Mouse (Mus musculus) kidney, adult 2 months (tissue): ENCODE measurements around the gene Susd3. TPM values are rescaled to one million over a fixed set of nuclear protein-coding genes. Genes with fewer than 3 reads are reported as not detected.

Experiments used
- DNase-seq: peaks from one replicate; pipeline ENCODE4 v3.0.0; 2021
- H3K27ac ChIP-seq: fragments of 200-500 bp; 2 replicates; pipeline ENCODE4 v1.5.1; 2012; ENCODE audit warnings: low read depth, low read length, control low read depth, inconsistent platforms; ENCODE audit not compliant: insufficient read depth
- H3K27me3 ChIP-seq: fragments of 200-500 bp; replicated peaks from 2 replicates; pipeline ENCODE4 v1.6.1; 2012; ENCODE audit warnings: mild to moderate bottlenecking, moderate library complexity, low read length, inconsistent platforms; ENCODE audit not compliant: control insufficient read depth, insufficient read depth
- H3K36me3 ChIP-seq: fragments of 200-500 bp; 2 replicates; pipeline ENCODE4 v1.6.1; 2012; ENCODE audit warnings: mild to moderate bottlenecking, moderate library complexity, low read length, inconsistent platforms; ENCODE audit not compliant: control insufficient read depth, insufficient read depth
- H3K4me1 ChIP-seq: fragments of 200-500 bp; 2 replicates; pipeline ENCODE4 v1.6.1; 2011; ENCODE audit warnings: low read length; ENCODE audit not compliant: control insufficient read depth, insufficient read depth
- H3K4me3 ChIP-seq: fragments of 200-500 bp; 2 replicates; pipeline ENCODE4 v1.5.1; 2011; ENCODE audit warnings: mild to moderate bottlenecking, low read depth, low read length, control low read depth; ENCODE audit not compliant: insufficient read depth
- CTCF ChIP-seq: fragments of 200-500 bp; conservative IDR thresholded peaks from 2 replicates; pipeline ENCODE4 v1.5.1; 2011; ENCODE audit warnings: low read depth, mild to moderate bottlenecking, control low read depth, low read length, moderate library complexity, mixed read lengths; ENCODE audit not compliant: insufficient read depth, insufficient read length
- POLR2A ChIP-seq: fragments of 200-500 bp; IDR thresholded peaks from one replicate; pipeline ENCODE4 v1.6.1; 2011; ENCODE audit warnings: low read depth, low read length, control low read depth
- WGBS: fragments of 180-500 bp; shearing (Covaris S2); methylation state at CpG from one replicate; pipeline ENCODE4 v1.1.7; 2018; 5-methylcytosine and 5-hydroxymethylcytosine counted together
- polyA plus RNA-seq: library from polyadenylated mRNA; depleted of rRNA; stranded (reverse); fragments of >200 nt; gene quantifications from 2 replicates; pipeline ENCODE4 v1.2.3, GENCODE M21; 2012

Susd3 gene
- polyA plus RNA-seq, 1 experiment = 50.1 TPM

DNA sequence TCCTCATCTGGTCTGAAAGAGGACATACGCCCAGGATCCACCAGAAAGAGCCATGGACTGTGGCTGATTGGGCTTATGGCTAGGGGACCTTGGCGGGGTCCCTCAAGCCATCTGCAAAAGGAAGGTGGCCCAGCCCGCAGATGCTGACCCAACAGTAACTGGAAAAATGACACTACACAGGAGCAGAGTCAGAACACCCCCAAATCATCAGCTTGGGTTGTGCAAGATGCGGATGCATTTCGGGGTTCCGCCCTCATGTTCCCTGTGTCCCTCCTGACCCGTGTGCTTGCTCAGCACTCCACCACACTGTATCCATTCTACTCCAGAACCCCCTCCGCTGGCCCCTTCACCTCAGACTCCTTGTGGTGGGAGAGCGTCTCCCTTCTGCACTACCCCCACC, 49.8 kb downstream of the Susd3 start:
- Histone ChIP-seq H3K27me3 (no peaks in the 10 kb centered on the region), H3K36me3 (no peaks in the 10 kb centered on the region), H3K4me3 (no peak overlapping the region), H3K27ac (no peak overlapping the region), H3K4me1 (no peaks in the 10 kb centered on the region)
- WGBS = 93% methylated on average over 9 of the region's 9 CpGs
- TF ChIP-seq CTCF (no peak), POLR2A (no peak)
- DNase-seq = no peak

DNA sequence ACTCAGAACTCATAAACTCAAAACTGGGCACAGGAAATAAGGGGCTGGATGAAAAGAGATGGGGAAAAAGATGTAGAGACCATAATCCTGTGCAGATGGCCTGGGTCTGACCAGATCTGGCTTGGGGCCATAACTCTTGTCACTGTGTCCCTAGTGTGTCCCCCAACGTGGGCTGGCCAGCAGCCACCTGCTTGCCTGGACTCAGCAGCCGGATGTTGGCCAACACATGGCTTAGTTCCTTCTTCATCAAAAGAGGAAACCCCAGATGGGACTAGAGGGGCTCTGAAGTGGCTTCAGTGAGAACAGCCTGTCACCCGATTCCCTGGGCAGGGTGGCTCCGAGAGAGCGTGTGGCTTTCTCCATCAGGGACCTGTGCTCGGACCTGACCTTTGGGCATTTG, 51.7 kb downstream of the Susd3 start:
- no peaks in the 10 kb centered on the region for H3K27me3 ChIP-seq
- no peak for TF ChIP-seq POLR2A
- no peak for TF ChIP-seq CTCF
- 61% methylated on average over 6 of the region's 6 CpGs for WGBS
- no peaks in the 10 kb centered on the region for H3K36me3 ChIP-seq
- H3K4me1 ChIP-seq = peaks cover 14% of the 10 kb centered on the region
- no peak overlapping the region for H3K27ac ChIP-seq
- H3K4me3 ChIP-seq = no peak overlapping the region
- DNase-seq = peak; percentile 32

DNA sequence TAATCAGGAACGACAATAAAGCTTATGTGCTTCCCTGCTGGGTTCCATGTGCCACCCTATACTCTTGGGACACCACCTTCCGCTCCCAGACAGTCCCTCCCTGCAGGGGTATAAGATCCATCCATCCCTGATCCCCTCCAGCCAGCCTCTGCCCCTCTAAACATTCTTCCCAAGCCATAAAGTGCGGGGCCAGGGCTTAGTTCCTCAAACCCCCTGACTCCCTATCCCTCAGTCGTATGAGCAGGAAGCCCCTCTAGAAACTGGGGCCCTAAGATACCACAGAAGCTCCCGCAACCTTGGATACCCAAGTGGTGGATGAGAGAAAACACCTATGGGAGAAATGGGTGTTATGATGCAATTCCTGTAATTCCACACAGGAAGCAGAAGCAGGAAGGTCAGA, 52.3 kb downstream of the Susd3 start:
- peaks cover 20% of the 10 kb centered on the region for H3K4me1 ChIP-seq
- 80% methylated on average over 5 of the region's 5 CpGs for WGBS
- H3K27me3 ChIP-seq = no peaks in the 10 kb centered on the region
- no peaks in the 10 kb centered on the region for H3K36me3 ChIP-seq
- no peak overlapping the region for H3K4me3 ChIP-seq
- no peak for DNase-seq
- H3K27ac ChIP-seq = no peak overlapping the region
- TF ChIP-seq CTCF (no peak), POLR2A (no peak)

DNA sequence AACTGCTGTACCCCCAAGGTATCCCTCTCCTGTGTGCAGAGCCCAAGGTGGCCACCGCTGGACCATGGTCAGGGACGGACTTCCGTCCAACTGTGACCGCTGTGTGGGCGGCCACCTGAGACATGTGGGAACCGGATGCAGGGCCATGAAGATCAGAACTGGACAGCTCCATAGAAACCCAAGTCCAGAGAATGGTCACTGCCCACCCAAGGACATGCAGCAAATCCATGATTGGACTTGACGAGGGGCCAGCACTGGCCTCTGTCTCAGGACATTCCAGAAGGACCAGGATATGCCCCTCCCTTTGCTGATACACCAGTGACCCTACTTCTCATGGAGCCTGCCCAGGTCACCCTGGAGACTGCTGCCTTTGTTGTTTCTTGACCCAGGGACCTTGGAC, 52.9 kb downstream of the Susd3 start:
- WGBS = 61% methylated on average over 7 of the region's 7 CpGs
- no peak for TF ChIP-seq CTCF
- TF ChIP-seq POLR2A = no peak

DNA sequence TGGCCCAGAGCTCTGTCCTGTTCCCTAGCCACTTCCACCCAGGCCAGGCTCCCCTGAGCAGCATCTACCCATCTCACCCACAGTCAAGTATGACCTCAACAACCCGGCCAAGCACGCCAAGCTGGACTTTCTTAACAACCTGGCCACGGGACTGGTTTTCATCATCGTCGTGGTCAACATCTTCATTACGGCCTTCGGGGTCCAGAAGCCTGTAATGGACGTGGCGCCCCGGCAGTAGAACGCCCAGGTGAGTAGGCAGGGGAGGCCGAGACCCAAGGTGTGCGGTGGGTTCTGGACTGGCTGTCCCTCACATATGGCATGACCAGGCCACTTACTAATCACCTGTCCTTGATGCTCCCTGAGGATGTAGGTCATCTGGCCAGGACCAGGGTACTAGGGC, 53.7 kb downstream of the Susd3 start:
- TF ChIP-seq CTCF = no peak
- no peak for TF ChIP-seq POLR2A
- Histone ChIP-seq H3K27me3 (no peaks in the 10 kb centered on the region), H3K4me1 (peaks cover 30% of the 10 kb centered on the region), H3K36me3 (no peaks in the 10 kb centered on the region), H3K4me3 (no peak overlapping the region), H3K27ac (no peak overlapping the region)
- DNase-seq = no peak
- WGBS = 85% methylated on average over 13 of the region's 13 CpGs

More for the DNA sequence above, 52.9 kb downstream of the Susd3 start:
- H3K4me1 ChIP-seq = peaks cover 23% of the 10 kb centered on the region
- DNase-seq = peak; percentile 33
- H3K4me3 ChIP-seq = no peak overlapping the region
- no peaks in the 10 kb centered on the region for H3K27me3 ChIP-seq
- H3K27ac ChIP-seq = no peak overlapping the region
- H3K36me3 ChIP-seq = no peaks in the 10 kb centered on the region

DNA sequence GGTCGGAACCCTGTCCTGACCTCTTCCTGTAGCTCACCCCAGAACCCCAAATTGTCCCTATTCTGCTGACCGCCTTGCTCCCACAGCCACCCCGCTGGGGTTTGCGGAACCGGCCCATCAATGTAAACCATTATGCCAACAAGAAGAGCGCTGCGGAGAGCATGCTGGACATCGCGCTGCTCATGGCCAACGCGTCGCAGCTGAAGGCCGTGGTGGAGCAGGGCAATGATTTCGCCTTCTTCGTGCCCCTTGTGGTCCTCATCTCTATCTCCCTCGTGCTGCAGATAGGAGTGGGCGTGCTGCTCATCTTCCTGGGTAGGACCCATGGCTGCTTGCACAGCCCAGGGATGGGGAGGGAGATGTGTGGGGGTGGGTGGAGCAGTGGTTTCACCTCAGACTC, 54.9 kb downstream of the Susd3 start:
- Histone ChIP-seq H3K4me3 (no peak overlapping the region), H3K27me3 (no peaks in the 10 kb centered on the region), H3K27ac (no peak overlapping the region), H3K4me1 (peaks cover 39% of the 10 kb centered on the region), H3K36me3 (no peaks in the 10 kb centered on the region)
- no peak for TF ChIP-seq POLR2A
- no peak for TF ChIP-seq CTCF
- no peak for DNase-seq
- WGBS = 96% methylated on average over 17 of the region's 17 CpGs

DNA sequence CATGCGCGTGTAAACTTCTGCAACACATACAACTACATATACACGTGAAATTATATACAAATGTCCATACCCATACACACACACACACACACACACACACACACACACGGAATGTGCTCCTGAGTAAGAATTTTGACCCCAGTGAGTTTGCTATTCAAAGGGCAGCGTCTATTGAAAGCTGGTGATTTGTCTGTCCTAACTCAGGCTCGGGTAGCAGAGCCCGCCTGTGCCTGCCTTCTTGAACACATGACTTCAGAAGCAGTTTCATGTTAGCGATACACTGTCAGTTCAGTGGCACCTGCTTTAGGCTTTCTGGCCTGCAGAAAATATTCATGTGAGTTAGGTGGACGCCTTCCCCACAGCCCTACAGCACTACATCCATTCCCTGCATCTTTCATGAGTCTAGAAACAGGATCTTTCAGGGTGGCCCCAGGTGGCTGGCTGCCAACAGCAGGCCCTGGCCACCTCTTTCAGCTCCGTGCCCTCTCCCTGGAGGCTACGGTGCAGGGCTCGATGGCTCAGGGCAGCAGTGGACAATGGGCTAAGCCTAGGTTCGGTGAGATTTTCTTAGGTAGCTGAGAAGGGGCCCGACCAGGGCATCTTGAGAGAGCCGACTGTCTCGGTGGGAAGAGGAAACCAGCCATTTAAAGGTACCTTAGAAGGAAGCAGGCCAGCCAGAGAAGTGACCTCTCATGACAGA, 56.2 kb downstream of the Susd3 start:
- H3K4me1 ChIP-seq = peaks cover 39% of the 10 kb centered on the region
- peak overlapping the region; percentile 88 for H3K27ac ChIP-seq
- TF ChIP-seq CTCF (no peak), POLR2A (no peak)
- H3K4me3 ChIP-seq = no peak overlapping the region
- 31% methylated on average over 16 of the region's 16 CpGs for WGBS
- peak; percentile 52 for DNase-seq
- H3K27me3 ChIP-seq = no peaks in the 10 kb centered on the region
- no peaks in the 10 kb centered on the region for H3K36me3 ChIP-seq

DNA sequence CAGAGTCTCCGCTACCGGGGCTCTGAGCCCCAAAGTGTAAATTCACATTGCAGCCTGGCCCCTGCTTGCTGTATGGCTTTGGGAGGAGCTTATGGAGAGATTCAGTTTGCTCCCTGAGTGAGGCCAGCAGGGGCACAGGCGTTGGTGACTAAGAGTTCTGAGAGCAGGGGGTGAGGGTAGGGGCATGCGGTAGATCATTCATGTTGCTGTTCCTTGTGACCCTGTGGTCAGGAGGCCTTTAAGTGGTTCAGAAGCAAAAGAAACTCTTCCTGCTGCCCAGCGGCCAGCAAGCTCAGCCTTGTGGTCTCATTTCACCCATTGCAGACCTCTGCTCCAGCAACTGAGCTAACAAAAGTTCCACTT, 56.9 kb downstream of the Susd3 start:
- peaks cover 44% of the 10 kb centered on the region for H3K4me1 ChIP-seq
- H3K27ac ChIP-seq = peak overlapping the region; percentile 88
- 44% methylated on average over 5 of the region's 5 CpGs for WGBS

More for the DNA sequence above, 56.9 kb downstream of the Susd3 start:
- TF ChIP-seq CTCF (no peak), POLR2A (no peak)
- H3K27me3 ChIP-seq = no peaks in the 10 kb centered on the region
- H3K4me3 ChIP-seq = no peak overlapping the region
- no peak for DNase-seq
- no peaks in the 10 kb centered on the region for H3K36me3 ChIP-seq
